Mouse (Mus musculus): Measurements from ENCODE around the gene Gdpd3.
A peak's percentile ranks its signal among the peaks of the same experiment; 100 is the strongest.

The Gdpd3 gene

GRCm38 (mm10) chr7:126789141-126789540 is 23.0 kb downstream of the Gdpd3 start:
- DNase-seq (ENCODE audit: low spot score in 2 of 2) = no peak

- peak; percentile 90 to 96 for DNase-seq (ENCODE audit: low spot score in 2 of 2)
Measured at GRCm38 (mm10) chr7:126791851-126792720, 26.0 kb downstream of the Gdpd3 start, which contains the start of gene Ppp4c. TSS of gene Ppp4c (minus strand) at chr7:126792496.

DNA sequence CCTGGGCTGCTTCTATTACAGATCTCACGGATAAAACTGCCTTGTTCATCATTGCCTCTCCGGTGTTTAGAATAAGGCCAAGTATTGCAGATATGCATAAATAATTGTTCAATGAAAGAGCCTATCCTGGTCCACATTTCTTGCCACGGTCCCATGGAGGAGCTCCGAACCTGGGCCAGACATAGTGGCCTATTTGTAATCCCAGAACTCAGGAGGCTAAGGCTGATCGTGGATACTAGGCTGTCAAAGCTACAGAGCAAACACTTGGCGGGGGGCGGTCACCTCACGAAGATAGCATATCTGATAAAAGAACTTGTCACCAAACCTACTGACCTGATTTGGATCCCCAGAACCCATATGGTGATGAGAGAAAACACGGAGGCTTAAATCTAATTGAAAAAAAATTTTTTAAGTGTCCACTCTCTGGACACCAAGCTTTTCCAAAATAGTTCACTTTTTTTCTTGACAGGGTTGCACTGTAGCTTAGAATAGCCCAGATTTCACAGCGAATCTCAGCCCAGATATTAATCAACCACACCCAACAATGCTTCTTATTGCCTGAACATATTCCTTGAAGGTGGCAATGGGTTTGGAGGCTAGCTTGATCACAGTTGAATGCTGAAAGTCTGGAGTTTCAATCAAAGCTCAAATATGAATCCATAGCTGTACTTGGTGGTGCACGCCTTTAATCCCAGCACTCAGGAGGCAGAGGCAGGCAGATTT is 26.7 kb downstream of the Gdpd3 start:
- DNase-seq (ENCODE audit: low spot score in 2 of 2) = no peak

GRCm38 (mm10) chr7:126793456-126794270 is 27.5 kb downstream of the Gdpd3 start:
- no peak for DNase-seq (ENCODE audit: low spot score in 2 of 2)

DNA sequence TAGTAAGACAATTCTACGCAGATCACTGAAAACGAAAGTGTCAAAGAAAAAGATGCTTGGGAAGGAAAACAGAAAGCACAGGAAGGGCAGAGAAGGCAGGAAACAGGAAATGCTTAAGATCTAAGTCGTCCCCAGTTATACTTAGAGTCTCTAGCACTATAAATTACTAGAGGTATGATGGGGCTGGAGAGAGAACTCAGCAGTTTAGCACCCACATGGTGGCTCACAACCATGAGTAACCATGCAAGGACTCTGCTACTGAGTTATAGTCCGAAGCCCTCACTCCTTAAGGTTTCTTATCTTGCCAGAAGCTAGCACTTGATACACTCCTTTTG is 28.1 kb downstream of the Gdpd3 start:
- DNase-seq (ENCODE audit: low spot score in 2 of 2) = no peak

DNA sequence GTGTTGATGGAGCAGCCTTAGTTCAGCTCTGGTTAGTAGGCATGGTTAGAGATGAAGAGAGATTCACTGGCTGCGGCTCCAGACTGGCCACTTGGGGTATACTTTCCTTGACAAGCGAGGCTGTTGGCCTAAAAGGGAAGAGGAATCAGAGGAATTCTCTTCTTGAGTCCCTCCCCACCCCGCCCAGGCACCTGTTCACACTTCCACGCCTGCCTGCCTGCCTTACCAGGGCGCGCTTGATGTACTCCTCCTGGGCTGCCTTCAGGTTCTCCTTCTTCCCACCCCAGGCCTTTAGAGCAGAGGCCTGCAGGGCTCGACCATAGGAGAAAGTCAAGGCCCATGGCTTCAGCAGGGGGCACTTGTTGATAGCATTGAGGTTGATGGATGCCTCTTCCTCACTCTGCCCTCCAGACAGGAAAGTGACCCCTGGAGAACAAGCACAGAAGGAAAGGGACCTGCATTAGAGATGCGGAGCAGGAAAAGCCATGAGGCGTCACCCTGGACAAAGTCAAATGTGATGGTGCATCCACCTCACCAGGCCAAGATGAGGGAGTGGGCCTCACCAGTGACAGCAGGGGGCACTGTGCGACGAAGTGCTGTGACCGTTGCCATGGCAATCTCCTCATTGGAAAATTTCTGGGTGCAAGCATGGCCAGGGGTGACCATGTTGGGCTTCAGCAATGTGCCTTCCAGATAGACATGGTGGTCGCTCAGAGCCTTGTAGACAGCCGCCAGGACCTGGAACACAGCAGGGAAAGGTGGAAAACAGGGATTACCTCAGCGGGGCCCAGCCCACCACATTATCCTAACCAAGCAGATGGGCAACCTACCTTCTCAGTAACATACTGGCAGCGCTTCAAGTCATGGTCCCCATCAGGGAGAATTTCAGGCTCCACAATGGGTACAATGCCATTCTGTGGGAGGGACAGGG is 29.5 kb downstream of the Gdpd3 start:
- DNase-seq (ENCODE audit: low spot score in 2 of 2) = no peak

- no peak for DNase-seq (ENCODE audit: low spot score in 2 of 2)
Measured at GRCm38 (mm10) chr7:126796350-126796932, 30.3 kb downstream of the Gdpd3 start.

DNA sequence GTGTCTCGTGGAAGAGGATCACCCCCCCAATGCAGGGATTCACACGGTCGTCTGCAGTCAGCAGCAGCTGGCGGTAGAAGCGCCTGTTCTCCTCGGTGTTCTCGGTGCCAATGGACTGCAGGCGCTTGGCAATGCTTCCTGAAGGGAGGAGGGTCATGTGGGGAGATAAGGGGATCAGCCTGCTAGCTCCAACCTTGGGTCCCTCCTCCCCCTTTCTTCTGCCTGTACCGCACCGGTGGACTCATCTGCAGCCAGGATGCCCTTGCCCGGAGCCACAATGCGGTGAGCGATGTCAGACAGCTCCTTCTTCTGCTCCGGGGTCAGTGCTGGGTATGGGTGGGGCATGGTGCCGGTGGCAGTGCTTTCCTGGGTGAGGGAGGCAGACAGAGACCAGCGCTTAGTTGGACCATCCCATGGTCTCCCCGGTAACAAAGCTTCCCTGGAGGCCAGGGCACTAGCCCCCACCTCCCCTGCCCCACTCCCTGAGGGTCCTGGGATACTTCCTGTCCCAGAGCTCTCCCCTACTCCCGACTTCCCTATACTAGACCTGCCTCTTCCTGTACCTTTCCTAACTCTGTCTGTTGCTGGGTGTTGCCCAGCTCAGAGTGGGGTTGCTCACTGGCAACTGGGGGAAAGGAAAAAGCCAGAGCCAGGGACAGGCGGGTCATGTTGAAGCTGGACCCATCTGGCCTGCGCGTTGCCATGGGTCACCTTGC is 31.4 kb downstream of the Gdpd3 start, which contains the start of gene Fam57b:
Gene Fam57b (plus strand): TSS at position 258 of the 716 bp plus-strand sequence.
- DNase-seq (ENCODE audit: low spot score in 2 of 2) = no peak

- no peak for DNase-seq (ENCODE audit: low spot score in 2 of 2)
Measured at GRCm38 (mm10) chr7:126798127-126799049, 32.3 kb downstream of the Gdpd3 start.

GRCm38 (mm10) chr7:126799050-126799467 is 32.9 kb downstream of the Gdpd3 start:
- peak; percentile 89 to 90 for DNase-seq (ENCODE audit: low spot score in 2 of 2)

GRCm38 (mm10) chr7:126799468-126800268 is 33.5 kb downstream of the Gdpd3 start:
- no peak for DNase-seq (ENCODE audit: low spot score in 2 of 2)

DNA sequence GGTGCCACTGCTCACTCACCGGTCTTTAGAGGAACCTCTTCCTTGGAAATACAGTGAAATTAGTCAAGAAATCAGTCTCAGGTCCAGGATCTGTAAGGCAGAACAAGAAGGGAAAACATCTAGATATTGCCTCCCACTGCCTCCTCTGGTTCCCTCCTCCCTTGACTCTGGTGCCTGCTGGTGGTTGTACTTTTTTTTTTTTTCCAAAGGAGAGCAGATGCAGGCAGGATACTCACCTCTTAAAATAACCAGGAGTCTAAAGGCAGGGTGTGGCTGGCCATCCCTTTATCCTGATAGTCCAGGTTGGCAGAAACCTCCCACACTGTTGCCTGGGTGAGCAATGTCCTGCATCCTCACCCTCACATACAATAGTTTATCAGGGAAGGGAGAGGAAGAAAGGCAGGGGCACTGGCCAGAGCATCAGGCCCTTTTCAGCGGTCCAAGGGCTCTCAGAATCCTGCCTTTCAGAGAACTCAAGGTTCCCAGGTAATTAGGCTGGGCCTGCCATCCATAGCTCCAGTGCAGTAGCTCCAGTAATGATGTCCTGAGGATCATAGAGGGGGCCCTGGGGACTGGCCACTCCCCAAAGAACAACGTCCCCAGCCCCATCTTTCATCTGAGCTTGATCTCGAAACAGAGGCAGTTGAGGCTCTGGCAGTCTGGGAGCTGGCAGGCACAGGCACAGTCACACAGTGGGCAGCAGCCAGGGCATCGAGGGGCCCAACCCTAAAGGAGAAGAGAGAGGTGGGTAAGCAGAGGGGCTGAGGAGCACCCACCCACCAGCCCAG is 34.3 kb downstream of the Gdpd3 start:
- no peak for DNase-seq (ENCODE audit: low spot score in 2 of 2)

- DNase-seq (ENCODE audit: low spot score in 2 of 2) = no peak
Measured at GRCm38 (mm10) chr7:126801057-126801422, 34.9 kb downstream of the Gdpd3 start.

- no peak for DNase-seq (ENCODE audit: low spot score in 2 of 2)
Measured at GRCm38 (mm10) chr7:126802134-126802889, 36.2 kb downstream of the Gdpd3 start.

- DNase-seq (ENCODE audit: low spot score in 2 of 2) = no peak
Measured at GRCm38 (mm10) chr7:126803181-126803580, 37.0 kb downstream of the Gdpd3 start.

- no peak for DNase-seq (ENCODE audit: low spot score in 2 of 2)
Measured at GRCm38 (mm10) chr7:126803751-126804150, 37.6 kb downstream of the Gdpd3 start.

All from spleen, postnatal 14 days (tissue).